Mouse (Mus musculus): Measurements from ENCODE around the gene Aox1.

Aox1 gene

DNA sequence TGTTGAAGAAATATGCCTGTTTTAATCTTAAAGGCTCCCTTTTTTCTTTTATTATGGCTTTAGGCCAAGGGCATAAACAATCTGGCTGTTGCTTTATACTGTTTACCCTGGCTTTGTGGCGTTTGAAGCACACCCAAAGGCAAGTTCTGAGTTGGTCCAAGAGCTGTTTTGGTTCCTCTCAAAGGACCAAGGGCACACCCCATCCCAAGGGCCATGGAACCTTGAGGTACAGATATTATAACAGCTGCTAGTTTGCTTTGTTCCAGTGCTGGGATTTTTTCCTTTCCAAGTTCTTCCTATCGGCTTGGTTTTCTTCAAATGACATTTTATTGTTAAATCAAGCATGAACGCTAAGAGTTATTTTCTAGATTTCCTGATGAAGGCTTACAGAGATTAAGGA, 35.9 kb downstream of the Aox1 start:
- no peak for DNase-seq

DNA sequence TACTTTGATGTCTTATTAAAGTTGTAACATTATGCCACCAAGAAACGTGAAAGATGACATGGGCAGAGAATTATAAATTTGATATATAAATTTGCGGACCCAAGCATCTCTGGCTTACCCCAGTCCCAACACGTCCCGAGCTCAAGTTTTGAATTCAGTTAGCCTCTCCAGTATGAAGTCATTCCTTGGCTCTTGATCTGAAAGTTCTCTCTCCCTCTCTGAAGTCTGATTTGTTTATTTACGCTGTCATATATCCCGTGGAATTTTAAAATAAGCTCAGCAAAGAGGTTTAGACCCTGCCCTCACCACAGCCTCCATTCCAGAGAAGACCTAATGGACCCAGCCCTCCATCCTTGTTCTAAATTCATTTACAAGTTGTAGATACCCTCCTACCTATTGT, 39.5 kb downstream of the Aox1 start:
- no peak for DNase-seq

DNA sequence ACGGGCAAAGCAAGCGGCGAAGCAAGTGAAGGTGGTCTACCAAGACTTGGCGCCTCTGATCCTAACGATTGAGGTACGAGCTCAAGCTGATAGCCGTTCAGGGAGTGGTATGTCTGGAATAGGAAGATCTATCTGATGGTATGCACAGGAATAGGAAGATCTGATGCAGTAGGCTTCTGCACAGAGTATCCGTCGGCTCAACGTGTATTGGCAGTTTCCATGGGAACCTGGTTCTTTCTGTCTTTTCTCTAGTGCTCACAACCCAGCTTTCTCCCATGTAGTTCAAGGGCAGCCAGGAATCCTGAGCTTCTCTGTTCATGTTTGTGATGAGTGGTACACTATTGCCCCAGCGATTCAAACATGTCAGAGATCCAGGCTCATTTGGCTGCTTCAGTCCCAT, 40.4 kb downstream of the Aox1 start:
- DNase-seq = no peak

DNA sequence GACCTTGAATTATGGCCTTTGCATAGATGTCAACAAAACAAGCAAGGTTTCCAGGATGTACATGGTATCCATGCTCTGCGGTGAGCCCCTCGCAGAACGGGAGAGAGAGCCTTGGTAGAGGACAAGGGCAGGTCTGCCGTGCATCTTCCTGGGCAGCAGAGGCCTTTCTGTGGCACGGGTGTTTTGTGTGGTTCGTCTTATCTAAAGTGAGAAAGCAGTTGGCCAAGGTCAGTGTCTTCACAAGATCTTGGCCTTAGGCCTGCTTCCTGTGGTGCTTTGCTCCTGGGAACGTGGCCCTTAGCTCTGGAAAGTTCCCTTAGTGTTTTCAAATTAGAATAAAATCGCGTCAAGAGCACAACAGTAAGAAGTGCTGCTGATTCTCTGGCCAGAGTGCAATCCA, 41.3 kb downstream of the Aox1 start:
- no peak for DNase-seq

DNA sequence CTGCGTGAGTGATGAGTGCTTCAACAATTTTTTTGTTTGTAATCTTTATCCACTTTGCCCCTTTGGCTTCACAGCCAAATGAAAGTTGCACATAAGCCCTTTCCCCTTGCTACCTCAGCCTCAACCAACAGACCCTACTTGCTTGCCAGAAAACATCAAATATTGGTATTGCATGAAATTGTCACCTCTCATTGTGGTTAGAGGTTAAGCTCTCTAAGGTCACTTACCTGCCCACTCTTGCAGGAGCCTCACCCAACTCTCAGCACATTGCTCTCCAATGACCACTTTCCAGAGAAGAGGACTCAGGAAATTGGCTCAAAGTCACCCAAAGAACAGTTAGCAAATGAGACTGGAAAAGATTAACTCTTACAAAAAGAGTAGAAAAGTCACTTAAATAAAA, 41.8 kb downstream of the Aox1 start:
- DNase-seq = no peak

DNA sequence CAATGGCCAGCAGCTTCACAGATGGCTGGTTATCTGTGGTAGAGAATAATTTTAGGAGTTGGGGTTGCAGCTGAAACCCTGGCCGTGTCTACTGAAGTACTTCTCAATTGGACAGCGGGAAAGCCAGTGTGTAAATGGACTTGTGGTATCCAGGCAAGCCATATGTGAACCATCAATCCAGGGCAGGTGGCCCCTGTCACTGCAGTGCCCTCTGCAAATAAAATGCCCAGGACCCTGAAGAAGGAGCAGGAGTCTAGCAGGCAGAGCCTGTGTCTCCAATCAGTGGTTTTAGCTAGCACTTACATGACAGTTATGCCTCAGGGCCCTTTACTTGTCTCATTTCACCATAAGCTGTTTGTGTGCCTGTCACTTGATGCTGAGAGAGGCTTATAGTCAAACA, 42.7 kb downstream of the Aox1 start:
- no peak for DNase-seq

DNA sequence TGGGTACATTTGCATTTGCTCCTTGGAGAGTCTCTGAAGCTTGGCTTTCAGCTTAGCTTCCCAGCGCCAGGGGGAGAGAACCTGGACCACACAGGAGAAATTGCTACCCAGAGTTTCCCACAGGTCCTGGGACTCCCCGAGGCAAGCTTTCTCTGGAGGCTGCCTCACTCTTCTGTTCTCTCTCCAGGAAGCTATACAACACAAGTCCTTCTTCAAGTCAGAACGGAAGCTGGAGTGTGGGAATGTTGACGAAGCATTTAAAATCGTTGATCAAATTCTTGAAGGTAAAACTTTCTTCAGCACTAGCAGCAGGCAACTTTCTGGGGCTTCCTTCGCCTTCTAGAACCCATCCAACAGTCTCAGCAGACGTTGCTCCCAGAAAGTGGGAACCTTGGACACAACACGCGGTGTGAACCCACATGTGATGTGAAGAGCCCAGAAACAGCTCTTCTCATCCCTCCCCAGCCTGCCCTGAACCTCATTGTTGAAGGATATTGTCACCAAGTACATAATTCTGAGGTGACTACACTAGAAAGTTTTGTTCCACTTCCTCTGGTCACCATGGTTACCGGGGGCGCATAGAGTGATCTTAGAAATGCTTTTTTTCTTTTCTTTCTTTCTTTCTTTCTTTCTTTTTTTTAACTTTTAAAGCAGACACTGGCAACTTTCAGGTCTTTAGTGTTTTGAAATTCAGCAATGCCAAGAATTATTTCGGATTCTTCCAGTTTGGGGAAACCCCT, 43.4 kb downstream of the Aox1 start:
- no peak for DNase-seq

DNA sequence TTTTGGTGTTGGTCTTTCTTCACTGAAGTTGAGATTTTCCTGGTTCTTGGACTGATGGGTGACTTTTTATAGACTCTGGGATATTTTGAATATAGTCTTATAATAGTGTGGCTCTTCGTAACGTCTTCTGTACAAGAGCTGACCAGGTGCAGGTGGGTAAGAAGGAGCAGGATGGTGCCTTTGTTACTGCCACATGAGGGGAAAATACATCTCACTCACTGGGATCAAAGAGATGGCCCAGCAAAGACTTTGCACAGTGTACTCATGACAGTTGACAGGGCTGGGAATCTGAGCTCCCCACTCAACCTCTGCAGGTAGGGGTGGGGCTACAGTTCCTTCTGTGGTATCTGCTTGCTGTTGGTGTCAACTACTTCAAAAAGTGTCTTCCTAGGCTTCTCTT, 44.5 kb downstream of the Aox1 start:
- DNase-seq = no peak

DNA sequence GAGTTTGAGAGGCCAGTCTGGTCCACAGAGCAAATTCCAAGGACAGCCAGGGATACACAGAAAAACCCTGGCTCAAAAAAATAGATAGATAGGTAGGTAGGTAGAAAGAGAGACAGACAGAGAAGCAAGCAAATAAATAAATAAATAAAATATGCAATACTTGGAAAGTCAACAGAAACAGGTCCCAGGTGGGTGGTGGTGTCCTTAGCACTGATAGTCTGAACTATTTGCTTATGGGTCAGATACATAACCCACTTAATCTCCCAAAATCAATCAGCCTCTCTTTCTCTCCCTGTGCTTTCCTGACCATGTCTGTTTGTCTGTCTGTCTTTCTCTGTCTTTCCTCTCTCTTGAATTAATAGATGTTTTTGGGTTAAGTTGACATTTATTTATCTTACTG, 48.2 kb downstream of the Aox1 start:
- no peak for DNase-seq

DNA sequence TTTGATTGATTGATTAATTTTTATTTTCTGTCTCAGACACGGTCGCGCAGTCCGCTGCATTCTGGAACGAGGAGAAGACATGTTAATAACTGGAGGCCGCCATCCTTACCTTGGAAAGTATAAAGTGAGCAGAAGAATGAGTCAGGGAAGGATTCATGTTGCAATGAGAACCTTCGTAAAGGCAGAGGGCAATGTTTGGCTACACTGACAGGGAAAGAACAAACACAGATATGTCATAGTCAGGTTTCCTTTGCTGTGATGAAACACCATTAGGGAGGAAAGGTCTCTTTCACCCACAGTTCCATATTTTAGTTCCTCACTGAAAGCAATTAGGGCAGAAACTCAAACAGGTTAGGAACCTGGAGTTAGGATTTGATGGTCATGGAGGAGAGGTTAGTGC, 48.7 kb downstream of the Aox1 start:
- DNase-seq = no peak

DNA sequence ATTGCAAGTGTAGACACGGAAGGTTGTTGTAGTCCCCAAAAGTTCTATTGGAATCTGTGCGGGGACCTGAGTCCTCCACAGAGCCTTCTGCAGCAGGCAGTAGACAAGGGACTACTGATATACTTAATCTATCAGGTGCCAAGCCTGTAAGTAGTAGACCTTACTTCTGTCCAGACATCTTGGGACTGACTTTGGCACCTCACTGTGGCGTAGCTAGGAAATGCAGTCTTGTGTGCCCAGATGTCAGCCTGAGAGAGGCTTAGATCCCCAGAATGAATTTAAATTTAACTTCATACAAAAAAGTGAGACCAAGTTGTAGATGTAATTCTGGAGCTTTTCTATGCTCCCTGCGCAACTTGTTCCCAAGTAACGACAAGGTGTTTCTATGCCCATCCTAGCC, 50.0 kb downstream of the Aox1 start:
- DNase-seq = peak; percentile 10

DNA sequence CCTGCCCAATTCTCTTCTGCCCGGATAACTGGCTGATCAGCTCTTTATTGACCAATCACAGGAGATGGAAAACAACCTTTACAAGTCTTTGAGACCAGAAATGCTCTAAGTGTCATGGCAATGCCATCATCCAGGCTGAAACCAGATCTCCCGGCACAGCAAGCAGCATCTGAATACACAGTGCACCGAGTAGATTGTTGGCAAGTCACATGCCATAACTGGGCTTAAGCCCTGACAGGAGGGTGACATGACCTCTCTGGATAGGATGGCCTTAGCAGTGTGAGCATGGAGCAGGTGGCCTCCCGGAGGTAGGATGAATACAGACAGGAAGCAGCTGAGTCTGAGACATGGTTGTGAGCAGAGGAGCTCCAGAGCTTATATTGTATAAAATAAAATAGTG, 50.7 kb downstream of the Aox1 start:
- no peak for DNase-seq

DNA sequence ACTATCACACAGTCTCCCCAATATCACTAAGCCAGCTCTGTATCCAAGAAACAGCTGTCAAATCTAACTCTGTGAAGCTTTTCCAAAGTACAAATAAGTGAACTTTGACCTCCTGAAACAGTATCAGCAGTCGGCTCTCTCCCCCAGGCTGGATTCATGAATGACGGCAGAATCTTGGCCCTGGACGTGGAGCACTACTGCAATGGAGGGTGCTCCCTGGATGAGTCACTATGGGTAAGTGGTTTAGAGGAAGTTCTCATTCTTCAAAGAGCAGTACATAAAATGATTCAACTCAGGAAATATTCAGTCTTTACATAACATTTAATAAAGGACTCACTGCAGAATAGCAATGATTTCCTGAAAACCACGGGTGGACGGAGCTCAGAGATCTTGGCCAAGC, 51.6 kb downstream of the Aox1 start:
- DNase-seq = no peak

DNA sequence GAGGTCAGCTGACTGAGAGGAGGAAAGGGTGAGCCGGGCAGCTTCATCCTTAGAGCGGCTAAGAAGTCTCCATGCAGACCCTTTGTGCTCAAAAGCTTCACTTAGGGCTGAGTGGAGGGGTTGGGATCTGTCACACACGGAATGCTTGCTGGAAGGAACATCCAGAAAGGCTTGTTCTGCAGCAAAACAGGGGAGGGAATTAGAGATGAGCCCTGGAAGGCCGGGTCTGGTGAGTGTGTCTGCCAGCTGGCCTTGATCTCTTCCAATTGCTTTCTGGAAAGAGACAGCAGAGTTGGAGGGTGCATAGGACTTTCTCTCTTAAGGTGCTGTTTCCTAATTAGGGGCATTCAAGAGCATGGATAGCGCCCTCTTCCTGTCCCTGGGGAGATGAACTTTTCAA, 59.6 kb downstream of the Aox1 start:
- no peak for DNase-seq

DNA sequence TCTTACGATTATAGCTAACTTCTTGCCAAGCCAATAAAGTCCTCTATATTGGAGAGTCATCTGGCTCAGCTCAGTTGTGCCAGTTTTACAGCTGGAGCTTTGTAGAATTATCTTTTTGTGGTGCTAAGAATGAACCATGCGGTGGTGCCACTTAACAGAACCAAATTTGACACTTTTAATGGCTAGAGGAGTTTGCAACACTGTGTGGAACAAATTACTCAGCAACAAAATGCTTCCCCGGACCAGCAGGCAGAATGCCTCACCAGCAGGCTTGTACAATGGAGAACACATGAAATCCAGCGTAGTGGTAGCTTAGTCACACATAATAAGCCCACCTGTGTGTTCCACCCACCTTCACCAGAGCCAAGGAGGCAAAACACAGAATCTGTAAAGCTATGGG, 60.5 kb downstream of the Aox1 start:
- no peak for DNase-seq

DNA sequence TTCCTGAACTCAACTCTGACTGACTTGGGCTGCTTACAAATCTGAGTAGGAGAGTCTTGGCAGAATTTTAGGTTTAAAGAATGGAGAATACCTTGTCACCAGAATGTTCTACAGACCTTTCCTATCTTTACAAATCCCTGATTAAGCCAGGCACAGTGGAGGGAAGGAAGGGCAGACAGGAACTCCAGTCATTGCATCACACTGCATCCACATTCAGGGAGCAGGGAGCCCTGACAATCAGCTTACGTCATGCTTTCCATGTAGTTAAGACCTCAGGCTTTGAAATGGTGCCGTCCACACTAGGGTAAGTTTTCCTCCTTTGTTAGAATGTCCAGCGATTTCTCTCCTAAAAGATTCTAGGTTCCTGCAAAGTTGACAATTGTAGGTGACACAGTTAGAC, 61.5 kb downstream of the Aox1 start:
- no peak for DNase-seq

DNA sequence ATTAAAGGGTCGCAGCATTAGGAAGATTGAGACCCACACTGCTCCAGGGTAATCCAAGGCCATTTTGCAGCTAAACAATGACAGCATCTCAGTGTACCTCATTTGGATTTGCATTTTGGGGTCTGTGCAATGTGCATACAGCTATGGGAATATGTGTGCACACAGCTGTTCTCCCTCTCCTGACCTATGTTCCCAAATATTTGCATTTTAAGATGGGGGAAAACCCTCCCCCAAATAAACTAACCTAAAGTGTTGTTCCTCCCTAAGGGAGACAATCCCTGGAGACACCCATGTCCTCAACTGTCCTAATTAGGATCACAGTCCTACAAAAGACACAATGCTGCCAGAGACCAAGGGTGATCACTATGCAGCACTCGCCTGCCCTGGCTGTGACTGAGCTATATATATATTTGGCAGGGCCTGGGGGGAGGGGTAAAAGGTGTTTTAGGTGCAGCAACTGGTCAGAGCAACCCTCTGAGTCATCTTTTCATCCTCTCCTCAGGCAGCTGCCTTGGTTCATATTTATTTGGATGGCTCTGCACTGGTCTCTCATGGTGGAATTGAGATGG, 62.3 kb downstream of the Aox1 start:
- no peak for DNase-seq

DNA sequence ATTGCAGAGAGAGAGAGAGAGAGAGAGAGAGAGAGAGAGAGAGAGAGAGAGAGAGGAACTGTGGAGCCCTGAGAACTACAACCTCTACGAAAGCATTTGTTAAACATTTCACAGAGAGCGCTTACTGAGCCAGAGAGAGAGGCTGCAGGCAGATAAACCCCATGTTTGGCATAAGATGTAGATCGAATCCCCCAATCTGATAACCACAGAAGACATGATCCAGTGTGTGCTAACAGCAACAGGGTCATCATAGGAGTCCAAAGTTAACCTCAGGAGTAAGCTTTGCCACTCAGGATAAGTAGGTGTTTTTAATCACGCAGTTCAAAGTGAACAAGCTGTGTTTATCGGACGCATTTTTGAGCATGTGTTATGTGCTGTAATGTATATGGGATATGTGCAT, 67.6 kb downstream of the Aox1 start:
- DNase-seq = no peak

DNA sequence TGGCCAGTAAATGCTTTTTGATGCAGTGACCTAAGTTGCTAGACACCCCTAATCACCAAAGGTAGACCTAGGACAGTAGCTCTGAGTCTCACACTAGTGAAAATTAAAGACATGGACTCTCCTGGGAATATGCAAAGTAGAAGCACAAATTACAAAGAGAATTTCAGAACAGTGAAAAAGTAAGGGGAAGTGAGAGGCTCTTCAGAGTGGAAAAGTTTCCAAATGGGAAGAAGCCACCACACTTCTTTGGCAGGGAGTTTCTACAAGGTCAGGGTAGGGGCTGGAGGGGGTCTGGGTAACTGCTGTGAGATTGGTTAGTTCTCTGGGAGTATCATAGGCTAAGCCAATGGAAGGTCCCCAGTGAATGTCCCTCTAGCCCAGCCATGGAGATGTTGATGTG, 69.4 kb downstream of the Aox1 start:
- DNase-seq = no peak

DNA sequence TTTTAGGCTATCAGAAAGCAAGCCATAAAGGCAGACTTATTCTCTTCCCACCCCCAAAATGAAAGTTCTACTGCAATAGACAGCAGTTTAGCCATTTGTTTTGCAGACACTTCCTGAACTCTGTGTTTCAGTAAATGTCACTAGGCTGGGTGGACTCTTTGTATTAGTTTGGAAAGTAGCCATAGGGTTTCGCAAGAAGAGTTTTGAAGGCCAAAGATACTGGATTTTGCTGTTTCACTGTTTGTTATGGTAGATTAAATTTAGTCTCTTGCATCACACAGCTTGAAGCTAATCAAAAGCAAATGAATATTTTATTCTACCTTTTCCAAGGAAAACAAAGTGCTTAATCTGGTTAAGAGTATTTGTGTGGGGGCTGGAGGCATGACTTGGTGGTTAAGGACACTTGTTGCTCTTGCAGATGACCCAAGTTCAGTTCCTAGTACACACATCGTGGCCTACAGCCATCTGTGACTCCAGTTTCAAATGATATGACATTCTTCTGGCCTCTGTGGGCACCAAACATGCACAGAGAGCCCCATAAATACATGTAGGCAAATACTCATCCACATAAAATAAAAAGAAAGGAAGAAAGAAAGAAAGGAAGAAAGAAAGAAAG, 71.9 kb downstream of the Aox1 start:
- no peak for DNase-seq

DNA sequence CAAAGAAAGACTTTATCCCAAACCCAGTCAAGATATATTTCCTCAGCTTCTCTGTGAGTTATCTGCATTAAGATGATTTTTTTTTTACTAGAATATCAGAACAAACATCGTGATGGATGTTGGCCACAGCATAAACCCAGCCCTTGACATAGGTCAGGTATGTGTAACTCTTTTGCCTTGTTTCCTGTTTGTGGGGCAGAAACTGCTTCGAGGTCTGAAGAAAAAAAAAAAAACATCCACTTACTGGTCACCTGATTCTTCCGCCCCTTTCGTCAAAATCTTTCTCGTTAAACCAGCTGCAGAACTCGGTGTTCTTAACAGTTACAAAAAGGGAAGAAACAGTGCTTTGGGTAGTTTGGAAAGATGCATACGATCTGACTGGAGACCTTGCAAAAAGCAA, 72.8 kb downstream of the Aox1 start:
- no peak for DNase-seq

DNA sequence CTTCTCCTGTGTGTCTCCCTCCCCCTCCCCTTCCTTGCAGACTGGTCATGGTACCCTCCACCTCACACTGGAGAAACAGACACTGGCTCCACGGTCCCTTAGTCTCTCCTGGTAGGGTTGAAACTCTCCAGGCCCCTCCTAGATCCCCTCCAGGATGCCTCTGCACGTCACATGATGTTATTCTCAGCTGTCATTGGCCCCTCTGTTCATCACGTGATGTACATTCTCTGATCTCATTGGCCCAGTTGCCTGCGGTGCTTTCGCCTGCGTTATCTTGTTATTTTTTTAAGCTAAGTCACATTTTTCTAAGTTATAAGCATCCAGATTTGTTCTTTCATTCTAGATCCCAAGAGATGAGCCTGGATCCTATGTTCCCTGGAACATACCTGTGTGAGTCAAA, 76.0 kb downstream of the Aox1 start:
- DNase-seq = no peak

DNA sequence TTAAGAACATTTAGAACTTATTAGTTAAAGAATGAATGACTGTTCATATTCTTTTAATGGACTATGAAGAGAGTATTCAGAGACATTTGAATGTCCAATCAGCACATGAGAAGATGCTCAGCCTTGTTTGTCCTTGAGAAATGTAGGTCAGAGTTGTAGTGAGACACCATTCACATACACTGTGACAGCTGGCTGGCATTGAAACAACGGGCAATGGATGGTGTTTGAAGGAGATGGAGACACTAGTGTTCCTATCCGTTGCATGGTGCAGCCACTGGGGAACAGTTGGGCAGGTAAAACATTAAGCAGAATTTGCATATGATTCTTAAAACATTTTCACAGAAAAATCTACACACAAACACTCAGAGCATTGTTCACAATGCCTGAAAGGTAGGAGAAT, 77.3 kb downstream of the Aox1 start:
- DNase-seq = no peak

DNA sequence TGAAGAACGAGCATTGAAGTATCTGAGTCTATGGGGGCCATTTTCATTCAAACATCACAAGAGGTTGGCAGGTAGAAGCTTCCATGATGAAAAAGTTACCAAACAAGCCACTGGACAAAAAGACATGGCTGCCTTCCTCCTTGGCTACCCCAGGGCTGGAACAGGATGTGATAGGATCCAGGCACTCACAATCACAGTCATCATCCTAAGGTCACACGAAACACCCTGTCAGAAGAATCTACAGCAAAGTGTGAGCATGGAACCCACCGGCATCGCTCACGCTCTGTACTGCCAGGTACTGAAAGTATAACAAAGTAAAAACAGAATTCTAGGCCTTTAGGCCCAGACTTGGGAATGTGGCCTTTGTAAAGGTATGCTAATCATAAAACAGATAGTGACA, 80.5 kb downstream of the Aox1 start:
- no peak for DNase-seq

DNA sequence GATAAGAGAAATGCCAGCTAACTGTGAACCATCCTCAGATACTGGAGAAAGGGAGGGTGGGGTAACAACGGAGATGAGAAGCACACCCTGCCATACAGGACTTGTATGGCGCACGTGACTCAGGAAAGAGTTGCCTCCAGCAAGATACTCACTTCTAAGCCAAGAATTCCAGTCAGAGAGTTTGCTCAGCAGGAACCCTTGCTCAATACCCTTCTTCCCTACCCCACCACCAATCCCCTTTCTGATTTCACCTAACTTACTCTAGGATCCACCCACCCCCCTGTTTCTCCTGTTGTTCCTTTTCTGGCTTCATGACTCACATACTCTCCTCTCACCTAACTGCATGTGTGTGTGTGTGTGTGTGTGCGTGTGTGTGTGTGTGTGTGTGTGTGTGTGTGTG, 81.6 kb downstream of the Aox1 start:
- no peak for DNase-seq
